Mouse (Mus musculus): ENCODE results near the gene Insc.

DNA sequence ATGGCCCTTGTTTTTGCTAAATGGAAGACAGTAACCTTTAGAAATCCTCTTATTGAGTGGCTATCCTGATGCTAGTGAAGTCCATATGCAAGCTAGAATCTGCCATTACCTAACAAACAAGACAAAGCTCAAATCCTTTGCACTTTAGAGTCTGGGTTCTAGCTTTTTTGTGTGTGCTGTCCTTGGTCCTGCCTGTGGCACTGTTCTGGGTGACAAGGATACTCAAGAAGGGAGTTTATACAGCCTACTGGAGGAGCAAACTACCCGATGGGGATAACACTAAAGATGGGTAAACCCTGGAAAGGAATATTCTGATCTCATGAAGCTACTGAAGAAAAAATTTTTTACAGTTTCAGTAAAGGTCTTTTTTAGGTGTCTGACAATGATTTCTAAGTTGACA, 36.1 kb upstream of the Insc start:
- TF ChIP-seq CTCF (conservative IDR thresholded peaks at IDR 0.05 in 1 of 2, IDR thresholded peaks at IDR 0.05 in 1 of 2; ENCODE audit: low read depth in 2 of 2, low read length in 2 of 2) (no peak), ETS1 (conservative IDR thresholded peaks at IDR 0.05; ENCODE audit: low read depth, low read length) (no peak)

All from CH12.LX (cell line).